Mouse (Mus musculus): Measurements from ENCODE around the gene Tnk2. TPM values are rescaled to one million over a fixed set of nuclear protein-coding genes. Genes with fewer than 3 reads are reported as not detected.
A peak's percentile ranks its signal among the peaks of the same experiment; 100 is the strongest.

Tnk2 gene
- polyA plus RNA-seq, 1 experiment from 2014 or later, result 7.3 TPM

GRCm38 (mm10) chr16:32689501-32689900 lies 45.8 kb downstream of the Tnk2 start:
- ATAC-seq (ENCODE audit: insufficient number of reproducible peaks, insufficient read depth, low FRiP score, low read depth), result no peak
- Histone ChIP-seq H3K4me2 (ENCODE audit: low read length) (no peak overlapping the region), H3K4me3 (ENCODE audit: control insufficient read depth in 1 of 2, insufficient read depth in 1 of 2, low read depth in 1 of 2, low read length in 2 of 2) (no peak overlapping the region), H3K27ac (replicated peaks in 1 of 2; ENCODE audit: control insufficient read depth in 1 of 2, insufficient read depth in 1 of 2, low read depth in 2 of 2, low read length in 2 of 2) (no peak overlapping the region), H3K9ac (ENCODE audit: low read length) (no peak overlapping the region), H3K9me3 (ENCODE audit: control insufficient read depth, low read length) (no peaks in the 10 kb centered on the region), H3K27me3 (ENCODE audit: control insufficient read depth, insufficient read depth, low read length) (no peaks in the 10 kb centered on the region), H3K4me1 (ENCODE audit: control insufficient read depth in 2 of 2, insufficient read depth in 2 of 2, low read length in 2 of 2) (no peaks in the 10 kb centered on the region), H3K36me3 (ENCODE audit: control insufficient read depth, insufficient read depth, low read length) (no peaks in the 10 kb centered on the region)
- 3% methylated on average over 9 of the region's 9 CpGs for WGBS

GRCm38 (mm10) chr16:32696841-32697464 lies 53.3 kb downstream of the Tnk2 start:
- no peak overlapping the region for H3K4me2 ChIP-seq (ENCODE audit: low read length)
- no peak overlapping the region for H3K9ac ChIP-seq (ENCODE audit: low read length)
- no peaks in the 10 kb centered on the region for H3K9me3 ChIP-seq (ENCODE audit: control insufficient read depth, low read length)
- WGBS, result 31% methylated on average over 7 of the region's 7 CpGs
- peaks cover 3% of the 10 kb centered on the region in 2 experiments; a peak in 2 of 4 replicates for H3K4me1 ChIP-seq (ENCODE audit: control insufficient read depth in 2 of 2, insufficient read depth in 2 of 2, low read length in 2 of 2)
- no peak for ATAC-seq (ENCODE audit: insufficient number of reproducible peaks, insufficient read depth, low FRiP score, low read depth)
- H3K4me3 ChIP-seq (ENCODE audit: control insufficient read depth in 1 of 2, insufficient read depth in 1 of 2, low read depth in 1 of 2, low read length in 2 of 2), result no peak overlapping the region
- H3K27ac ChIP-seq (replicated peaks in 1 of 2; ENCODE audit: control insufficient read depth in 1 of 2, insufficient read depth in 1 of 2, low read depth in 2 of 2, low read length in 2 of 2), result no peak overlapping the region
- no peaks in the 10 kb centered on the region for H3K27me3 ChIP-seq (ENCODE audit: control insufficient read depth, insufficient read depth, low read length)
- no peaks in the 10 kb centered on the region for H3K36me3 ChIP-seq (ENCODE audit: control insufficient read depth, insufficient read depth, low read length)

- Histone ChIP-seq H3K4me1 (ENCODE audit: control insufficient read depth in 2 of 2, insufficient read depth in 2 of 2, low read length in 2 of 2) (peaks cover 3% of the 10 kb centered on the region in 2 experiments; a peak in 2 of 4 replicates), H3K27me3 (ENCODE audit: control insufficient read depth, insufficient read depth, low read length) (no peaks in the 10 kb centered on the region), H3K9ac (ENCODE audit: low read length) (no peak overlapping the region), H3K4me2 (ENCODE audit: low read length) (no peak overlapping the region), H3K4me3 (ENCODE audit: control insufficient read depth in 1 of 2, insufficient read depth in 1 of 2, low read depth in 1 of 2, low read length in 2 of 2) (no peak overlapping the region), H3K9me3 (ENCODE audit: control insufficient read depth, low read length) (no peaks in the 10 kb centered on the region), H3K27ac (replicated peaks in 1 of 2; ENCODE audit: control insufficient read depth in 1 of 2, insufficient read depth in 1 of 2, low read depth in 2 of 2, low read length in 2 of 2) (no peak overlapping the region), H3K36me3 (ENCODE audit: control insufficient read depth, insufficient read depth, low read length) (no peaks in the 10 kb centered on the region)
- ATAC-seq (ENCODE audit: insufficient number of reproducible peaks, insufficient read depth, low FRiP score, low read depth), result 0 out of 2 replicates have a peak, but pooled peaks have one; percentile 16
- 87% methylated on average over 22 of the region's 22 CpGs for whole genome bisulfite sequencing
Measured at GRCm38 (mm10) chr16:32697665-32698446, 54.2 kb downstream of the Tnk2 start.

GRCm38 (mm10) chr16:32698550-32698949 lies 54.9 kb downstream of the Tnk2 start:
- Histone ChIP-seq H3K4me2 (ENCODE audit: low read length) (no peak overlapping the region), H3K36me3 (ENCODE audit: control insufficient read depth, insufficient read depth, low read length) (no peaks in the 10 kb centered on the region), H3K9ac (ENCODE audit: low read length) (no peak overlapping the region), H3K27ac (replicated peaks in 1 of 2; ENCODE audit: control insufficient read depth in 1 of 2, insufficient read depth in 1 of 2, low read depth in 2 of 2, low read length in 2 of 2) (no peak overlapping the region), H3K27me3 (ENCODE audit: control insufficient read depth, insufficient read depth, low read length) (no peaks in the 10 kb centered on the region), H3K9me3 (ENCODE audit: control insufficient read depth, low read length) (no peaks in the 10 kb centered on the region), H3K4me1 (ENCODE audit: control insufficient read depth in 2 of 2, insufficient read depth in 2 of 2, low read length in 2 of 2) (peaks cover 3% of the 10 kb centered on the region in 2 experiments; a peak in 2 of 4 replicates), H3K4me3 (ENCODE audit: control insufficient read depth in 1 of 2, insufficient read depth in 1 of 2, low read depth in 1 of 2, low read length in 2 of 2) (no peak overlapping the region)
- ATAC-seq (ENCODE audit: insufficient number of reproducible peaks, insufficient read depth, low FRiP score, low read depth), result no peak
- WGBS, result 42% methylated on average over 7 of the region's 7 CpGs

- Histone ChIP-seq H3K4me3 (ENCODE audit: control insufficient read depth in 1 of 2, insufficient read depth in 1 of 2, low read depth in 1 of 2, low read length in 2 of 2) (no peak overlapping the region), H3K27ac (replicated peaks in 1 of 2; ENCODE audit: control insufficient read depth in 1 of 2, insufficient read depth in 1 of 2, low read depth in 2 of 2, low read length in 2 of 2) (no peak overlapping the region), H3K4me2 (ENCODE audit: low read length) (no peak overlapping the region), H3K36me3 (ENCODE audit: control insufficient read depth, insufficient read depth, low read length) (no peaks in the 10 kb centered on the region), H3K9me3 (ENCODE audit: control insufficient read depth, low read length) (no peaks in the 10 kb centered on the region; the same call in 1 of the 2 replicates), H3K4me1 (ENCODE audit: control insufficient read depth in 2 of 2, insufficient read depth in 2 of 2, low read length in 2 of 2) (peaks cover 5 to 8% of the 10 kb centered on the region in 2 experiments; a peak in 2 of 4 replicates), H3K27me3 (ENCODE audit: control insufficient read depth, insufficient read depth, low read length) (no peaks in the 10 kb centered on the region), H3K9ac (ENCODE audit: low read length) (no peak overlapping the region)
- 60% methylated on average over 9 of the region's 9 CpGs for WGBS
- no peak for ATAC-seq (ENCODE audit: insufficient number of reproducible peaks, insufficient read depth, low FRiP score, low read depth)
Measured at GRCm38 (mm10) chr16:32703312-32703912, 59.7 kb downstream of the Tnk2 start.

- WGBS, result 93% methylated on average over 3 of the region's 3 CpGs
- no peak for ATAC-seq (ENCODE audit: insufficient number of reproducible peaks, insufficient read depth, low FRiP score, low read depth)
- no peak overlapping the region for H3K4me3 ChIP-seq (ENCODE audit: control insufficient read depth in 1 of 2, insufficient read depth in 1 of 2, low read depth in 1 of 2, low read length in 2 of 2)
- peaks cover 7 to 8% of the 10 kb centered on the region in 2 experiments; a peak in 3 of 4 replicates for H3K4me1 ChIP-seq (ENCODE audit: control insufficient read depth in 2 of 2, insufficient read depth in 2 of 2, low read length in 2 of 2)
- H3K9ac ChIP-seq (ENCODE audit: low read length), result no peak overlapping the region
- H3K27ac ChIP-seq (replicated peaks in 1 of 2; ENCODE audit: control insufficient read depth in 1 of 2, insufficient read depth in 1 of 2, low read depth in 2 of 2, low read length in 2 of 2), result no peak overlapping the region
- no peaks in the 10 kb centered on the region; the same call in 1 of the 2 replicates for H3K9me3 ChIP-seq (ENCODE audit: control insufficient read depth, low read length)
- H3K27me3 ChIP-seq (ENCODE audit: control insufficient read depth, insufficient read depth, low read length), result no peaks in the 10 kb centered on the region
- H3K36me3 ChIP-seq (ENCODE audit: control insufficient read depth, insufficient read depth, low read length), result no peaks in the 10 kb centered on the region
- H3K4me2 ChIP-seq (ENCODE audit: low read length), result no peak overlapping the region
Measured at GRCm38 (mm10) chr16:32705606-32706005, 61.9 kb downstream of the Tnk2 start.

GRCm38 (mm10) chr16:32707111-32707823 lies 63.6 kb downstream of the Tnk2 start:
- H3K27me3 ChIP-seq (ENCODE audit: control insufficient read depth, insufficient read depth, low read length), result no peaks in the 10 kb centered on the region
- peaks cover 10 to 16% of the 10 kb centered on the region in 2 experiments; a peak in 3 of 4 replicates for H3K4me1 ChIP-seq (ENCODE audit: control insufficient read depth in 2 of 2, insufficient read depth in 2 of 2, low read length in 2 of 2)
- no peak overlapping the region for H3K9ac ChIP-seq (ENCODE audit: low read length)
- no peak for ATAC-seq (ENCODE audit: insufficient number of reproducible peaks, insufficient read depth, low FRiP score, low read depth)
- WGBS, result 34% methylated on average over 17 of the region's 17 CpGs
- H3K4me2 ChIP-seq (ENCODE audit: low read length), result no peak overlapping the region
- H3K27ac ChIP-seq (replicated peaks in 1 of 2; ENCODE audit: control insufficient read depth in 1 of 2, insufficient read depth in 1 of 2, low read depth in 2 of 2, low read length in 2 of 2), result no peak overlapping the region
- no peaks in the 10 kb centered on the region for H3K36me3 ChIP-seq (ENCODE audit: control insufficient read depth, insufficient read depth, low read length)
- no peak overlapping the region for H3K4me3 ChIP-seq (ENCODE audit: control insufficient read depth in 1 of 2, insufficient read depth in 1 of 2, low read depth in 1 of 2, low read length in 2 of 2)
- no peaks in the 10 kb centered on the region; the same call in 1 of the 2 replicates for H3K9me3 ChIP-seq (ENCODE audit: control insufficient read depth, low read length)
